Mouse (Mus musculus): ENCODE results near the gene Sord.
A peak's percentile ranks its signal among the peaks of the same experiment; 100 is the strongest.
"Not testable (repeated sequence)": the region's sequence is repeated elsewhere in the genome, so short reads cannot be mapped to it uniquely, and the experiment has no call there.

Sord gene

DNA sequence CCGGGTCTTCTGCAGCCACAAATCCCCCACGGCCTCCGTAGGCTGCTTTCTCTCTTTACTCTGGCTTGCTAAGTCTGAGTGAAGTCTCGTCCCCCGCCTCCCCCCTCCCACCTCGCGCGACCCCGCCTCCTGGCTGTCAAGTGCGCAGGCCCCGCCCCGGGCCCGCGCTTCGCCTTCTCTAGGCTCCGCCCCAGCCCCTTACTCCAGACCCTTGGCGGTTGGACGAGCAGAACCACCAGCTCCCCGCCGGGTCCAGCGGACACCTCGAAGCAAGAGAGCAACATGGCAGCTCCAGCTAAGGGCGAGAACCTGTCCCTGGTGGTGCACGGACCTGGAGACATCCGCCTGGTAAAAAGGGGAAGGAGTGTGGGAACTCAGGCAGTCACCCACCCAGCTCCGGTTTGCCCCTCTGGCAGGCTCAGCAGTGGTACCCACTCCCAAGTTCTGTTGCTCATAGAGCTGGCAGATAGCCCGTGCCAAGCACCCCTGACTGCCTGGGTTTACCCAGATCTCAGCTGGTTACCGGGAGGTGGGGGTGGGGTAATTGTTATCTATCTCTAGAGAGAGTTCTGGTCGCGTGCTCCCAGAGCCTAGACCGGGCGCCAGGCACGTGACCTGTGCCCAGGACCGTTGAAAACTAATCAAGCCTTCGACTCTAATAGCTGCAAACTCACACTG is at the start of gene Sord:
Gene Sord, plus strand, starts transcription at position 139 of the 678 bp plus-strand sequence.
- peak; percentile 80 for DNase-seq

- DNase-seq, result no peak
These were observed 49.5 kb upstream of the Sord start for GRCm38 (mm10) chr2:122185086-122185485.

- DNase-seq, result no peak
These were observed 48.4 kb upstream of the Sord start, which contains the start of the genes Patl2 and Terb2 for GRCm38 (mm10) chr2:122186106-122186505. TSS of gene Patl2 (minus strand) at chr2:122186189. TSS of gene Terb2 (plus strand) at chr2:122186272.

- no peak for DNase-seq
These were observed 47.8 kb upstream of the Sord start for GRCm38 (mm10) chr2:122186751-122187150.

- no peak for DNase-seq
These were observed 42.7 kb upstream of the Sord start for GRCm38 (mm10) chr2:122191849-122192248.

DNA sequence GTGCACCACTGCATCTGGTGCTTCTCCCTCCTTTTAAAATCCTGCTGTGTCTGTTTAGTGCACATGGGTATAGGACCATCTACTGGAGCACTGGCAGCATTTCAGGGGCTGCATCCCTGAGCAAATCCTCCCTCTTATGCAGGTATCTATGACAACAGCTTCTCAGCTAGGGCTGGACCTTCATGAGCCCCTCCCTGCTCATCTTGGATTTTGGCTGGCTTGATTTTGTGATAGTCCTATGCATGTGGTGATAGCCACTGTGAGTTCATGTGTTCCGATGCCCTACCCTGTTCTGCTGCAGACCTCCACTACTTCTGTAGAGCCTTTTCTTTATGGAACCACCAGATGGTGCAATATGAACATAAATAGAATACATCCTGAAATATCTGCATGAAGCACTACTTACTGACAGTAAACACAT is 40.0 kb upstream of the Sord start:
- no peak for DNase-seq

DNA sequence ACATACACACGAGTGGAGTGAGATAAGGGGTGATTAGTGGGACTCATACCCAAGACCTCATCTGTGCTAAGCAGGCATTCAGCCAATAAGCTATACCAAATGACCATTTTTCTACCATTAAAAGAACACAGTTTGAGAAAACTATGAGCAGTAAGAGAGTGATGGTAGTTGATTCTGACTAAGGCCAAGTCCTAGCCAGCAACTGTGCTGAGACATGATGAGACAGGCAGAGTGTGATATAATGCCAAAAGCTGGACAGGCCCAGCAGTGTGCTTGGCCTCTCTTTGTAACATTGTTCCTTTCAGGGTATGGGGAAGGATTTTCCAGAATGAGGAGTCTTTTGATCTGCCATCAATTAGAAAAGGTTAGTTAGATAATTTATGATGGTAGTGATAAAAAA is 33.0 kb upstream of the Sord start:
- no peak for DNase-seq

- no peak for DNase-seq
These were observed 28.0 kb upstream of the Sord start for GRCm38 (mm10) chr2:122206440-122207107.

GRCm38 (mm10) chr2:122210534-122211228 is 23.9 kb upstream of the Sord start:
- no peak for DNase-seq

- not testable (repeated sequence) for DNase-seq
These were observed 17.5 kb upstream of the Sord start for GRCm38 (mm10) chr2:122217075-122217474.

GRCm38 (mm10) chr2:122218234-122218633 is 16.3 kb upstream of the Sord start:
- no peak for DNase-seq

DNA sequence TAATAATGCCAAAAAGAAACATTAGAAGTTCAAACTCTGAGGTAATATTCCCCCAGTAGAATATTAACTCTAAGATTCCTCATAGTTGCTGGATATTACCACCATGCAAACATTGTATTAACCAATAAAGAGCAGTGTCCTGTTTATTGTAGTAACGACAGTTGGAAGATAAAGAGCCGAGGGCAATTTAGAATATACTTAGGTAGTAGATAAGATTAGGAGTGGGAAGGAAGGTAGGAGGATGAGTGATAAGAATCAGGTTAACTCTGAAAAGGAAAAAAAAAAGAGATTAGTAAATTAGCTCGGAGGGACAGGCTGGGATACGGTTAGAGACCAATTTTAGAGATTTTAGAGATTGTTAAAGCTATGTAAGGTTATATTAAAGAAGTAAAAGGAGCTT is 13.2 kb upstream of the Sord start:
- no peak for DNase-seq

DNA sequence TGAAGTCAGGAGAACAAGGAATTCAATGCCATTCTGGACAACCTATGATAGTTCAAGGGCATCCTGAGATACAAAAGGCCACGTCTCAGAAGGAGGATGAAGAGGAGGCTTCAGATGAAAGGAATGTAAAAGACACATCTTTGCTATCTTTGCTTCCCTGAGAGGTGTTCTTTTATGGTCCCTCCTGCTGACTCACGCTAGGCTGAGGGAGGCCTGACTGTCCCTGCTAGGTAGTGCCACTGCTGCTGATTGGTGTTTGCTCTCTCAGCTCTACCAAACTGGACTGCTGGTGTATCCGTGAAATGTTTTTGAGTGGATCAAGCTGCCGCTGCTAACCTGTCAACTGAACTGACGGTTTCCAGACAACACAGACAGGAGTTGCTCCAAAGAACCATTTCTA is 12.8 kb upstream of the Sord start:
- DNase-seq, result no peak

DNA sequence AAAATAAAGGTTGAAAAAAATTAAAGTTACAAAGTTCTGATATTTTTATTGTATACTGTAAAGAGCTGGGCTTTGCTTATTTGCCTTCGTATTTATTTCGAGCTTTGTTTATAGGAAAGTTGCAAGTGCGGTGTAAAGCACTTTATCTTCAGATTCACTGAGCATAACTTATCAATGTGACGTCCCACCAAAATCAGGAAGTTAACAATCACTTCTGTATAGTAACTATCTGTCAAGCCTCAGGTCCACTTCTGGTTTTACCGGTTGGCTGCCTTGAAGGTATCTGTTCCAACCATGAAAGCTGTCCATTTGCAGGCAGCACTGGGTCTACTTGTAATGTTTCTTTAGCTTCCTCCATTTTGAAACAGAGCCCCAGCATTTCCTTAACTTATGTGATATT is 12.3 kb upstream of the Sord start:
- no peak for DNase-seq

- DNase-seq, result no peak
These were observed 10.9 kb upstream of the Sord start for GRCm38 (mm10) chr2:122223654-122224053.

GRCm38 (mm10) chr2:122230395-122230794 is 4.2 kb upstream of the Sord start:
- no peak for DNase-seq

GRCm38 (mm10) chr2:122231616-122232015 is 2.9 kb upstream of the Sord start:
- no peak for DNase-seq

GRCm38 (mm10) chr2:122233341-122233740 is 1.2 kb upstream of the Sord start:
- no peak for DNase-seq

DNA sequence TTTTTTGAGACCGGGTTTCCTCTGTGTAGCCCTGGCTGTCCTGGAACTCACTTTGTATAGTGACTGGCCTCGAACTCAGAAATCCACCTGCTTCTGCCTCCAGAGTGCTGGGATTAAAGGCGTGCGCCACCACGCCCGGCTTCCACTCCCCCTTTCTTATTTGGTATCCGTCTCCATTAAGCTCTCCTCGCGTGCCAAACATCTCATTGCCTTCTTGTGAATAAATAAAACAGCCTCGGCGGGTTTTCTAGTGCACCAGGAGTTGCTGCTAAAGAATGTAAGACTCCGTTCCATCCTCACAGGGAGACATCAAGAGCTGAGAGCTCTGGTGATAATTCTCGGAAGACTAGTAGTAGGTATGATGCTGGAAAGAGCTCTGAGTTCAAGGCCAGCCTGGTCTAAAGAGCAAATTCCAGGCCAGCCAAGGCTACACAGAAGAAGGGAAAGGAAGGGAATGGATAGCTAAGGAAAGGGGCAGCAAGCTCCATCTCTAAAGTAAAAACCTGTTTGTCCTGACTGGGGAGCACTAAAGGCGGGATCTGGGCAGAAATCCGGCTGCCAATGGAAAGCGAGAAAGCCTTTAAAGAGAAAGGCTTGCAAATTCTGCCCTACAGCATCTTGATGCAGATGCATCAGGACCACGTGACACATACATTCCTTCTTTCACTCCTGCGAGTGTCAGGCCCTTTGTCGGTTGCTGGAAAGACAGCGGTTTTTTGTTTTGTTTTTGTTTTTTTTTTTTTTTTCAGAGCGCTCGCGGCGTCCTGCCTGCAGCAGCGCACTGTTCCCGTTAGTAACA is 591 bp upstream of the Sord start:
- peak; percentile 54 for DNase-seq

- peak; percentile 28 for DNase-seq
These were observed 876 bp downstream of the Sord start for GRCm38 (mm10) chr2:122235425-122235824.

- no peak for DNase-seq
These were observed 1.8 kb downstream of the Sord start for GRCm38 (mm10) chr2:122236321-122236720.

GRCm38 (mm10) chr2:122237891-122238470 is 3.4 kb downstream of the Sord start:
- DNase-seq, result no peak

DNA sequence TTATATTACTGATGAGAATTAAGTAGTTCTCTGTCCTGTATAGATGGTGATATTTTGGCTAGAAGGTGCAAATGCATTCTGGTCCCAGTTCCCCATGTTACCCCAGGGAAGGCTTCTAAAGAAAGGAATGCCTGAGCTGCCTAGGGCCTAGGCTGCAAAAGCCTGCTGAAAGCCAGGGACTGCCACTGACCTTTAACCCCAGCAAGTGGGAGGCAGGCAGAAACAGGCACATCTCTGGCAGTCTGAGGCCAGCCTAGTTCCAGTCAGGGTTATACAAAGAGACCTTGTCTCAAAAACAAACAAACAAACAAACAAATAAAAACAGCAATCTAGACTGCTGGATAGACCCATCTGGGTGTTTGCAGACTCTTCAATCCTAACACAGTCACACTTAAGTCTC is 6.2 kb downstream of the Sord start:
- no peak for DNase-seq

All from cerebellum, adult 9-11 months (tissue).